27 mouse cellular contexts compared by ENCODE assay signal in genomic region chr14:103017009-103017408, GRCm38 (mm10). TPM values are rescaled to one million over a fixed set of nuclear protein-coding genes. Genes with fewer than 3 reads are reported as not detected.
DNase-seq lines count a peak whose midpoint lies in the region; ATAC-seq and TF ChIP-seq lines count a peak whose summit lies in the region.
"Had no signal": no experiment of that assay in that cellular context is flagged by ENCODE, and none has a peak within 500 bp of the region (broad histone marks: within the 10 kb centered on the region; RNA-seq: fewer than 3 reads in every experiment).

No protein-coding gene starts in this region.

- no peaks in the 10 kb centered on the region for H3K9me3 ChIP-seq in liver, postnatal 0 days (ENCODE audit: low read length)
- H3K9me3 ChIP-seq in neural tube, embryonic 15.5 days (replicated peaks): no peaks in the 10 kb centered on the region
- H3K9me3 ChIP-seq: embryonic facial prominence, embryonic 12.5 days; forebrain, embryonic 13.5 days; heart, embryonic 12.5 days; hindbrain, embryonic 12.5 days; lung, embryonic 15.5 days had no signal

- TF ChIP-seq EP300 in liver, postnatal 0 days (IDR thresholded peaks at IDR 0.05; ENCODE audit: low read depth): 0 out of 2 replicates have a peak, but pooled peaks have one; percentile 23

- no peak overlapping the region for H3K27ac ChIP-seq in liver, postnatal 0 days (ENCODE audit: low read depth)
- no peak overlapping the region for H3K27ac ChIP-seq in neural tube, embryonic 15.5 days (replicated peaks)
- H3K27ac ChIP-seq: embryonic facial prominence, embryonic 12.5 days; forebrain, embryonic 13.5 days; hindbrain, embryonic 12.5 days; liver, embryonic 14.5 days; lung, embryonic 15.5 days had no signal

- H3K4me2 ChIP-seq in liver, postnatal 0 days (ENCODE audit: low read depth, low read length): no peak overlapping the region
- no peak overlapping the region for H3K4me2 ChIP-seq in neural tube, embryonic 15.5 days
- H3K4me2 ChIP-seq: embryonic facial prominence, embryonic 12.5 days; forebrain, embryonic 13.5 days; heart, embryonic 12.5 days; hindbrain, embryonic 12.5 days; lung, embryonic 15.5 days; midbrain, embryonic 11.5 days had no signal

- no peaks in the 10 kb centered on the region for H3K36me3 ChIP-seq in liver, postnatal 0 days (replicated peaks; ENCODE audit: insufficient read depth, low read length)
- H3K36me3 ChIP-seq in neural tube, embryonic 15.5 days: no peaks in the 10 kb centered on the region
- H3K36me3 ChIP-seq: embryonic facial prominence, embryonic 12.5 days; heart, embryonic 12.5 days; hindbrain, embryonic 12.5 days; lung, embryonic 15.5 days had no signal

- no peaks in the 10 kb centered on the region for H3K4me1 ChIP-seq in liver, postnatal 0 days (ENCODE audit: insufficient read depth)
- H3K4me1 ChIP-seq in neural tube, embryonic 15.5 days: no peaks in the 10 kb centered on the region
- H3K4me1 ChIP-seq: heart, embryonic 12.5 days; hindbrain, embryonic 12.5 days had no signal

- no peak for DNase-seq in liver, postnatal 0 days
- DNase-seq in liver: no peak
- no peak for DNase-seq in frontal cortex, postnatal 25 days (ENCODE audit: low spot score in 2 of 2)
- no peak for DNase-seq in cerebellum, postnatal 25 days
- DNase-seq: adrenal gland, postnatal 10 days; cerebellum, adult 9-10 months; gastrocnemius, postnatal 10 days; heart, adult 18-20 months; heart, postnatal 14 days; kidney, adult 18-20 months; kidney, postnatal 4 days; lung, postnatal 4 days; right cerebral cortex, postnatal 14 days; thymus, postnatal 36 days had no signal

- no peak overlapping the region for H3K4me3 ChIP-seq in liver, postnatal 0 days (ENCODE audit: low read depth, low read length)
- H3K4me3 ChIP-seq in neural tube, embryonic 15.5 days (replicated peaks): no peak overlapping the region
- H3K4me3 ChIP-seq: embryonic facial prominence, embryonic 12.5 days; forebrain, embryonic 13.5 days; heart, embryonic 12.5 days; hindbrain, embryonic 12.5 days; lung, embryonic 15.5 days had no signal

- no peak overlapping the region for H3K9ac ChIP-seq in liver, postnatal 0 days (replicated peaks)
- no peak overlapping the region for H3K9ac ChIP-seq in neural tube, embryonic 15.5 days (replicated peaks)
- H3K9ac ChIP-seq: embryonic facial prominence, embryonic 12.5 days; forebrain, embryonic 13.5 days; heart, embryonic 12.5 days; hindbrain, embryonic 12.5 days; liver, embryonic 14.5 days; lung, embryonic 15.5 days had no signal

- no peak for ATAC-seq in liver, postnatal 0 days
- ATAC-seq in activated CD4-positive, CD25-positive, alpha-beta regulatory T cell, adult 4 months: peak; percentile 83
- peak; percentile 82 for ATAC-seq in inflammation-experienced regulatory T-cells, adult 6 months
- no peak for ATAC-seq in neural tube, embryonic 15.5 days (ENCODE audit: low FRiP score)
- ATAC-seq: forebrain, embryonic 13.5 days had no signal

- TF ChIP-seq CTCF in liver, postnatal 0 days (IDR thresholded peaks at IDR 0.05; ENCODE audit: low read depth): no peak

- 34% methylated on average over 5 of the region's 5 CpGs for WGBS in liver, postnatal 0 days (ENCODE audit: insufficient replicate concordance)
- WGBS in neural tube, embryonic 15.5 days: 79% methylated on average over 5 of the region's 5 CpGs

- no peaks in the 10 kb centered on the region for H3K27me3 ChIP-seq in liver, postnatal 0 days (ENCODE audit: insufficient read depth, low read length)
- no peaks in the 10 kb centered on the region; the same call in 1 of the 2 replicates for H3K27me3 ChIP-seq in neural tube, embryonic 15.5 days (replicated peaks)
- H3K27me3 ChIP-seq: embryonic facial prominence, embryonic 12.5 days; forebrain, embryonic 13.5 days; heart, embryonic 12.5 days; hindbrain, embryonic 12.5 days; lung, embryonic 15.5 days had no signal

RNA-seq across cellular contexts. Expression of gene Acod1, which starts 29.8 kb away (rescaled TPM):
- polyA plus RNA-seq in liver, postnatal 0 days (2015; fragmentation: Nextera tagmentation; extraction: Ambion mirVana): 0.09 TPM in 1 of 2 replicates, not detected in the other
- polyA plus RNA-seq in activated CD4-positive, CD25-positive, alpha-beta regulatory T cell, adult 4 months (2017; shearing (Covaris generic)): not detected
- under 1 TPM in 1 of 3 experiments, not detected in 2; 0.49 TPM for polyA plus RNA-seq in inflammation-experienced regulatory T-cells, adult 6 months (2017; shearing (Covaris generic))
- not detected in 2 replicates for polyA plus RNA-seq in neural tube, embryonic 15.5 days (2015; fragmentation: Nextera tagmentation; extraction: Ambion mirVana)
- polyA plus RNA-seq: embryonic facial prominence, embryonic 12.5 days; forebrain, embryonic 13.5 days; heart, embryonic 12.5 days; hindbrain, embryonic 12.5 days; kidney, embryonic 16.5 days; lung, embryonic 15.5 days; midbrain, embryonic 11.5 days; midbrain, postnatal 0 days; testis, adult 2 months had no signal

RNA-seq across cellular contexts. Expression of gene Kctd12, which starts 34.6 kb away (rescaled TPM):
- 2.6 and 3.4 TPM in 2 replicates for polyA plus RNA-seq in liver, postnatal 0 days (2015; fragmentation: Nextera tagmentation; extraction: Ambion mirVana)
- polyA plus RNA-seq in activated CD4-positive, CD25-positive, alpha-beta regulatory T cell, adult 4 months (2017; shearing (Covaris generic)): 1 to 10 TPM; 1.3 to 1.6 TPM
- polyA plus RNA-seq in inflammation-experienced regulatory T-cells, adult 6 months (2017; shearing (Covaris generic)): 1 to 10 TPM in 1 of 3 experiments, under 1 TPM in 2; 0.44 to 1.4 (median 0.91) TPM
- 13.2 and 14.4 TPM in 2 replicates for polyA plus RNA-seq in neural tube, embryonic 15.5 days (2015; fragmentation: Nextera tagmentation; extraction: Ambion mirVana)

RNA-seq across cellular contexts. Expression of gene Cln5, which starts 53.0 kb away (rescaled TPM):
- polyA plus RNA-seq in liver, postnatal 0 days (2015; fragmentation: Nextera tagmentation; extraction: Ambion mirVana): 14.2 and 15.2 TPM in 2 replicates
- 10 to 100 TPM; 15.5 to 19.6 TPM for polyA plus RNA-seq in activated CD4-positive, CD25-positive, alpha-beta regulatory T cell, adult 4 months (2017; shearing (Covaris generic))
- polyA plus RNA-seq in inflammation-experienced regulatory T-cells, adult 6 months (2017; shearing (Covaris generic)): 10 to 100 TPM; 17.2 to 20.0 (median 17.9) TPM
- polyA plus RNA-seq in neural tube, embryonic 15.5 days (2015; fragmentation: Nextera tagmentation; extraction: Ambion mirVana): 12.9 and 15.9 TPM in 2 replicates

Comparison
In these comparisons a context has a peak if more than half of its experiments do, and no peak if none do; other contexts are left out.
1. ATAC-seq: peak in activated CD4-positive, CD25-positive, alpha-beta regulatory T cell, adult 4 months (single experiment) and inflammation-experienced regulatory T-cells, adult 6 months (single experiment); none in liver, postnatal 0 days (single experiment) and neural tube, embryonic 15.5 days (single experiment).